Mouse (Mus musculus): ENCODE data around the gene Ola1.

Gene Ola1

GRCm38 (mm10) chr2:73063911-73064619 lies 154.7 kb downstream of the Ola1 start:
- no peak for DNase-seq (ENCODE audit: low read depth)

GRCm38 (mm10) chr2:73060259-73060585 lies 158.5 kb downstream of the Ola1 start:
- no peak for DNase-seq (ENCODE audit: low read depth)

- DNase-seq (ENCODE audit: low read depth): peak; percentile 79
Observed at GRCm38 (mm10) chr2:73059550-73060258, 159.0 kb downstream of the Ola1 start.

- DNase-seq (ENCODE audit: low read depth): no peak
Observed at GRCm38 (mm10) chr2:73058344-73058743, 160.4 kb downstream of the Ola1 start.

GRCm38 (mm10) chr2:73057589-73057988 lies 161.1 kb downstream of the Ola1 start:
- DNase-seq (ENCODE audit: low read depth): no peak

GRCm38 (mm10) chr2:73056090-73056956 lies 162.4 kb downstream of the Ola1 start:
- peak; percentile 42 for DNase-seq (ENCODE audit: low read depth)

GRCm38 (mm10) chr2:73053791-73054490 lies 164.8 kb downstream of the Ola1 start:
- DNase-seq (ENCODE audit: low read depth): peak; percentile 52

- DNase-seq (ENCODE audit: low read depth): no peak
Observed at GRCm38 (mm10) chr2:73050401-73050800, 168.3 kb downstream of the Ola1 start.

- DNase-seq (ENCODE audit: low read depth): no peak
Observed at GRCm38 (mm10) chr2:73049977-73050376, 168.7 kb downstream of the Ola1 start.

GRCm38 (mm10) chr2:73049001-73049684 lies 169.6 kb downstream of the Ola1 start:
- no peak for DNase-seq (ENCODE audit: low read depth)

GRCm38 (mm10) chr2:73047061-73047741 lies 171.5 kb downstream of the Ola1 start:
- no peak for DNase-seq (ENCODE audit: low read depth)

GRCm38 (mm10) chr2:73046576-73046975 lies 172.1 kb downstream of the Ola1 start:
- DNase-seq (ENCODE audit: low read depth): no peak

GRCm38 (mm10) chr2:73045505-73045904 lies 173.2 kb downstream of the Ola1 start:
- no peak for DNase-seq (ENCODE audit: low read depth)

Data from naive thymus-derived CD4-positive, alpha-beta T cell, adult 2 months (primary cell).